Mouse (Mus musculus): ENCODE data around the gene Ncbp3.

The Ncbp3 gene

DNA sequence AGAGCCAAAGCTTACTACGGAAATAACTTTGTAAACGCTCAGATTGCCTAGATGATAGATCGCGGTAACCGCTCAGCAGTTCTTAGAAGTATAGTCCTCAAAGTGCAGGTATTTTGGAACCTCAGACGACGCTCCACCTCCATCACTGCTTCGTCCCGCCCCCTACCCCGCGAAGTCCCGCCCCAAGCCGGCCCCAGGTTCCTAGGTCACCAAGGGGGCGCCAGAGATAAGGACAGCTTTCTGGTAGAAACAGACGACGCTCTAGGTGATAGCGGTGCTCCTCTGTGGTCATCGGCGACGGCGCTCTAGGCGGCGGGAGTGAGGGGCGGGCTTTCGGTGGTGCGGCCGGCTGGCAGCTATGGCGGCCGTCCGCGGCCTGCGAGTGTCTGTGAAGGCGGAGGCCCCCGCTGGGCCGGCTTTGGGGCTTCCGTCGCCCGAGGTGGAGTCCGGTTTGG, at the start of gene Ncbp3:
Gene Ncbp3, plus strand, starts transcription at position 242 of the 455 bp plus-strand sequence.
- peak; percentile 89 for DNase-seq (ENCODE audit: extremely low read depth, low read depth)

DNA sequence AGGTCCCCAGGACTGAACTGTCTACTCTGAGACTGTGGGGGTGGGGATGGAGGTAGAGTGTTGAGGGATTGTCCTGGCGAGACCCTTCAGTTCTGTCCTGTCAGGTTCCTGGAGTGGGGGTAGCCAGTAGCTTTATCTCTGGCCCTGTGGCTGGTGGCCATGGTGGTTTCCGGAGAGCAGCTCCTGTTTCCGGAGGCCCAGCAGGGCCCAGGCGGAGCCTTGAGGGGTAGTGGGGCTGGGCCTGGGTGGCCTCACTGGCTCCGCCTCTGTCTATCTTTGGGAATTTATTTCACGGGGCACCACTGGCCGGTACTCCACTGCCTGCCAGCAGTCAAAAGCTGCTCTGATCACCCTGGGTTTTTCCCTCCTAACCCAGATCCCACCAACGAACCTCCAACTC, 48.8 kb upstream of the Ncbp3 start, which contains the start of gene P2rx1:
Gene P2rx1, plus strand, starts transcription at position 333 of the 400 bp plus-strand sequence.
- DNase-seq (ENCODE audit: extremely low read depth, low read depth), result peak; percentile 49

- peak; percentile 69 for DNase-seq (ENCODE audit: extremely low read depth, low read depth)
These were observed 46.6 kb upstream of the Ncbp3 start for GRCm38 (mm10) chr11:73001029-73001428.

GRCm38 (mm10) chr11:73006377-73006776, 41.2 kb upstream of the Ncbp3 start:
- DNase-seq (ENCODE audit: extremely low read depth, low read depth), result peak; percentile 43

GRCm38 (mm10) chr11:73007113-73007512, 40.5 kb upstream of the Ncbp3 start:
- DNase-seq (ENCODE audit: extremely low read depth, low read depth), result no peak

- no peak for DNase-seq (ENCODE audit: extremely low read depth, low read depth)
These were observed 39.7 kb upstream of the Ncbp3 start for GRCm38 (mm10) chr11:73007698-73008481.

GRCm38 (mm10) chr11:73008826-73009225, 38.8 kb upstream of the Ncbp3 start:
- DNase-seq (ENCODE audit: extremely low read depth, low read depth), result no peak

DNA sequence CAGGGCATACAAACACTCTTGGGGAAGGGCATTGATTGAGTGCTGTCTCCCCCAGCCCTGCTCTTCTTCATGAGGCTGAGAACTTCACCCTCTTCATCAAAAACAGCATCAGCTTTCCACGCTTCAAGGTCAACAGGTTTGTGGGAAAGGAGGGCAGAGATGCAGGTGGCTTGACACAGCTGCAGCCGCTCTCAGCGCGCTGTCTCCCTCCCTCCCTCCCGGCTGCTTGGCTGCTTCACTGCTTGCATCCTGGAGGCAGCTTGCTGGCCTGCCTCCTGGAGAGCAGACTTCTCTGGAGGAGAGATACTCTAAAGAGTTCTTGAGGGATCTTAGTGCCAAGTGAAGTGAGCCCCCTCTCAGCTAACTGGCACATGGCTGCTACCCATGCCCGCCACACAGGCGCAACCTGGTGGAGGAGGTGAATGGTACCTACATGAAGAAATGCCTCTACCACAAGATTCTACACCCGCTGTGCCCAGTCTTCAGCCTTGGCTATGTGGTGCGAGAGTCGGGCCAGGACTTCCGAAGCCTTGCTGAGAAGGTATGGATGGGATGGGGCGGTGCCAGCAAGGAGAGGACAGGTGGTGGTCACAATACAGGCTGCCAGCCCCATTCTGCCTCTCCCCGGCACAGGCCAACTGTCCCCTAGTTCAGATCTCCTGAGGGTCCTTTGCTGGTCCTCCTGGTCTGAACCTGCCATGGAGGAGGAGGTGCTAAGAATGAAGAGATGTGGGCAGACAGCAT, 37.9 kb upstream of the Ncbp3 start:
- DNase-seq (ENCODE audit: extremely low read depth, low read depth), result no peak

DNA sequence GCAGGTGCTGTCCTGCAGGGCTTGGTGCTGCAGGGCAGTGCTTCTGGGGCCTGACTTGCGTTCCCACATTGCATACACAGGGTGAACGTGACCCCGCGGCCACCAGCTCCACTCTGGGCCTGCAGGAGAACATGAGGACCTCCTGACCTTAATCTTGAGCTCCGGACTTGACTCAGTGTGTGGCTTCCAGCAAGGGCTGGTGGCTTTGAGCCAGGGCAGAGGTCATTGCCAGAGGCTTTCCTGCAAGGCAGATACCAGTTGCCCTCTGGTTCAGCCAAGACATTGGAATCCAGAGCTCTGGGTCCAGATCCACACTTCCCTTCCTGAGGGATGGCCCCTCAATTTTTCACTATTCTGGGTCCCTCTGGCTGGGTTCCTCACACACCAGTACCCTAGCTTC, 33.6 kb upstream of the Ncbp3 start:
- DNase-seq (ENCODE audit: extremely low read depth, low read depth), result no peak

DNA sequence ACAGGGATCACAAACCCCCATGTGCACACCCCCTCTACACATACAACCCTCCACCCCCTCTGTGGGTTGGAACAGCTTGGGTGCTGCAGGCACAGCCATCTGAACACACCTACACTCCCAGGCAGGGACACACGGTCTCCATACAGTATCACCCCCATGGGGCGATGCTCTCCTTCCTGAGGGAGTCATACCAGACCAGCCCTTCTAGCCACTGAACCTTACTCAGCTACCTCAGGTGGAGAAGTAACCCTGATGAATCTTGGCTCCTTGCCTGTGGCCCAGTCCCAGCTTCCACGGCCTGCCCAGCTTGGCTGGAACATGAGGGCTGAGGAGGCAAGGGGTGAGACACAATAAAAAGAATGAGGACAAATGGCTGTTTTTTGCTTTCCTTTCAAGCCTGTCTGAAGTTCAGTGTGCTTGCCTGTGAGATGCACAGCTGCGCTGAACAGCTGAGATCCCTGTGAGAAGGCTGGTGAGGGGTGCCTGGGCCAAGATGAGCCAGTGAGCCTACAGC, 32.7 kb upstream of the Ncbp3 start:
- DNase-seq (ENCODE audit: extremely low read depth, low read depth), result no peak

DNA sequence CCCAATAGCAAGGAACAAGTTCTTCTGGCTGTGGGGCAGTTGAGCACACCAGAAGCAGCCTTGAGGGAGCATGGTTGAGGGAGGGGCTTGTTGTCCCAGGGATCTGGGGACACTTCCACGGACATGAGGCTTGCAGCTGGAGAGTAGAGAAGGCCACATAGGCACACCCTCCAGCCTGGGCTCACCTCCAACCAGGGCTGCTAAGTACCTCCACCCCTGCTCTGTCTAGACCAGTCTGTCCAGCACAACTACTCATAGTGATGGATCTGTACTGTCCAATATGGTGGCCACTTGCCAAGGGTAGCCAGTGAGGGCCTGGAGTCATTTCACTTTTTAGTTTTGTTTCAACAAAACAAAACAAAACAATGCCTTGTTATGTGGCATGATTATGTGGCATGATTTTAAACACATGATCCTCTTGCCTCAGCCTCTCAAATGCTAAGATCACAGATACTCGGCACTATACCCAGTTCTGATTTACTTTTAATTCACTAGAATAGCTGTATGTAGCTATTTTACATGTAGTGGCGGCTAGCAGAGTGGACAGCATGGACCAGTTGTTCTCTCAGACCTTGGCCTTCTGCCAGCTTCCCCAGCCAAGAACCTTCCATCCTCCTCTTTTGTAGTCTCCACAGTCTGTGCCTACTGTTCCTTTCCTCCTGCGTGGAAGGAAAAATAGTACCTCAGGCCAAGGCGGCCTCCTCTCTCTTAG, 32.0 kb upstream of the Ncbp3 start:
- DNase-seq (ENCODE audit: extremely low read depth, low read depth), result no peak

DNA sequence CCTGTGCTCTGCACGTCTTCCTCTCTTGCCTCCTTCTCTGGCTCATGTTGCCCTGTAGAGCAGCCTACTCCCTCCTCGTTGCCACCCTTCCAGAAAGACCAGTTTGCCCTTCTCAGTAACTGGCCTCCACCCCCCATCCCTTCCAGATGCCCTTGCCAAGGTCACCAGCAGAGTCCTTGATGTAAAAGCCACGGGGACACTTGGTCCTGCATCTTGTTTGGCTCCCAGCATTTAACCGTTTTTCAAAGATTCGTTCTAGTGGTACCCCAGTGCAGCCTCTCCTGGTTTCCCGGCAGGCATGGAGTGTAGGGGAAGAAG, 31.5 kb upstream of the Ncbp3 start:
- DNase-seq (ENCODE audit: extremely low read depth, low read depth), result no peak

GRCm38 (mm10) chr11:73018471-73019146, 29.0 kb upstream of the Ncbp3 start, which contains the start of gene Camkk1:
TSS of gene Camkk1 (plus strand) at chr11:73019008.
- DNase-seq (ENCODE audit: extremely low read depth, low read depth), result peak; percentile 67

DNA sequence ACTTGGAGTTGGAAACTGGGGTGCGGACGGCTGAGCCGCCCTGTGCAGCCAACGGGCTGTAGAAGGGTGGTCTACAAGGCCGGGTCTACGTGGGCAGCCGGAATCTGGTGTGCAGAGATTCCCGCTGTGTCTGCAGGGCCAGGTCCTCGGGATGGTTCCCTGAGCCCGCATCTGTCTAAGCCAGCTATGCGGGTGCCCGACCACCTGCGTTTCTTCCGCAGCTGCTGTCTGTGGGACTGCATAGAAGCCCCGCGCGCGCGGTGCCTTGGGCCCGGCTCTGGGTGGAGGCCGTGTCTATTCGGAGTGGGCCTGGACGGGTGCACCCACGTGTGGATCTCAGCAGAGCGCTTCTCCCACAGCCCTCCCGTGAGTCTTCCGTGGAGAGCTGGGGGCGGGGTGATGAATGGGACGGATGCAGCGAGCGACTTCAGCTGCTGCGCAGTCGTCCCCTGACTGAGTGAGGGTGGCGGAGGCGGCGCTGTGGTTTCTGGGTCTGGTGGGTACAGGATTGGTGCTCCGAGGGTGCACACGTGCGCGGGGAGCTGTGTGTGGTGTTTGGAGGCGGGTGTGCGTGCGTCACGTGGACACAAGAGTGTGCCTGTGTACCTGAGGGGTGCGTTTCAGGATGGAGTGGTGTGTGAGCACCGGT, 28.3 kb upstream of the Ncbp3 start:
- DNase-seq (ENCODE audit: extremely low read depth, low read depth), result no peak

- DNase-seq (ENCODE audit: extremely low read depth, low read depth), result no peak
These were observed 26.4 kb upstream of the Ncbp3 start for GRCm38 (mm10) chr11:73020953-73021800.

DNA sequence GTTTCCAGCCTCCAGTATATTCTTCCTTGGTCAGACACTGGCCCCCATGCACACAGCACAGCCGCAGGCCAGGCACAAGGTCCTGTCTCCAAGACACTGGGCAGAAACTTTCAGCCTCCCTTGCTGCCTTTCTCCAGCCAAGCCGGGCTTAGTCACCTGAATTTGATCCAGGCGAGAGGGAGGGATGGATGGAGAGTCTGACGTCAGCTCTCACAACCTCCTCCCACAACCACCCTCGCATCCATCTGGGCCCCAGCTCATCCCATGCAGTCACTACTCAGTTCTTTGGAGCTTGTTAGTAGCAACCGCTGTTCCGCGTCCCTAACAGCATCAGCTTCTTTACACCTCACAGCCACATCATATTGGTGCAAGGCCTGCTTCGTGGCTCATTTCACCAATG, 24.5 kb upstream of the Ncbp3 start:
- DNase-seq (ENCODE audit: extremely low read depth, low read depth), result no peak

DNA sequence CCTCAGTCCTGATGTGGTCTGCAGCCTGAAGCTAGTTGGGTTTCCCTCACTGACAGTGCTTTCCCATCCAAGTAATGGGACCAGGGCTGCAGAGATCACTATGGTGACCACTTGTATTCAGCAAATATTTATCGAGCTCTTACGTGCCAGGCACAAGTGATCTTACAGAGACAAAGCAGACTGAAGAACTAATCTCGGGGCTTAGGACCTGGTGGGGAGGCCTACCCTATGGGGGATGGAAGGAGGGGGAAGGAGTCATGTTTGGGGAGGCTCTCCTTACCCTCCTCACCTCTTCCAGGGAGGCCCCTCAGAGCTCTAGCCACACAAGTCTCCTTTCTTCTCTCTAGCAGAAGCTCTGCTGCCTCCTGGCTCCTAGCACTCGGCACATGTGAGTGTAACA, 23.8 kb upstream of the Ncbp3 start:
- no peak for DNase-seq (ENCODE audit: extremely low read depth, low read depth)

DNA sequence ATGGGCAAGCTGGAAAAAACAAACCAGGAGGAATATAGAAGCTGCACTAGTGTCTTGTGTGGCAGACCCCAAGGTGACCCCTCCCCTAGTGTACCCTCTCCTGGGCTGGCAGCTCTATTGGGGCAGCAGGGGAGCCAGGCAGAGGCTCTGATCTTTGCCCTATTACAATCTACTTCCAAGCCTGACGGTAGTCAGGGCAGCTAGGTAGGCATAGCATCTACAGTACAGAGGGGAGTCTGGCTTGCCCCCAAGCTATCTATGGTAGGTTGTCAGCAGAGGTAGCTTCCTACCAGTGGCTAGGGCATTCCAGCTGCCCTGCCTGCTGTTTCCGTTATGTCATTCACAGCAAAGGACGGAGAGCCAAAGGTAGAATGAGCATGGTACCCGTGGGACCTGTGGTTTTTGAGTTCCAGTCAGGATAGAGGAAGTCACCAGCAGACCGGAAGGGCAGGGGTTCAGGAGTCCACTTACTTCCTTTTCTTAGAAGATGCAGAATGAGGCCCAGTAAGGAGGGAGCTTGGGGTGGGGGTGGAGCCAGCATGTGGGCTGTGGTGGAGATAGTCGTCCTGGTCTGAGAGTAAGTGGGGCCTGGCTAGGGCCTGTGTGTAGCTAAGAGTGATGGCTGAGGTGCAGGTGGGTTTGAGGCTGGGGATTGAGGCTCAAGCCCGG, 23.2 kb upstream of the Ncbp3 start:
- DNase-seq (ENCODE audit: extremely low read depth, low read depth), result peak; percentile 89

GRCm38 (mm10) chr11:73026961-73027360, 20.6 kb upstream of the Ncbp3 start:
- no peak for DNase-seq (ENCODE audit: extremely low read depth, low read depth)
